Mouse (Mus musculus) heart, postnatal 0 days (tissue): ENCODE data around the gene Atp6v1g1. TPM values are rescaled to one million over a fixed set of nuclear protein-coding genes. Genes with fewer than 3 reads are reported as not detected.

Experiments used
- ATAC-seq: fragments of 200-750 bp; cut with Nextera tagmentation; 2 replicates; pipeline ENCODE4 v1.8.0; 2017; ENCODE audit warnings: low read depth, moderate number of reproducible peaks, moderate library complexity; ENCODE audit not compliant: insufficient read depth
- DNase-seq: peaks from one replicate; pipeline ENCODE4 v3.0.0-alpha.2; 2016; ENCODE audit warnings: low spot score
- H3K27ac ChIP-seq: fragments of 300-500 bp; sonication (generic); 2 replicates; pipeline ENCODE4 v1.5.1; 2014; ENCODE audit warnings: low read depth, mild to moderate bottlenecking
- H3K27me3 ChIP-seq: fragments of 300-500 bp; sonication (generic); 2 replicates; pipeline ENCODE4 v1.6.1; 2014; ENCODE audit warnings: low read length, mixed read lengths; ENCODE audit not compliant: control insufficient read depth, insufficient read depth
- H3K36me3 ChIP-seq: fragments of 300-500 bp; sonication (generic); replicated peaks from 2 replicates; pipeline ENCODE4 v1.6.1; 2014; ENCODE audit warnings: low read length, mixed read lengths; ENCODE audit not compliant: control insufficient read depth, insufficient read depth
- H3K4me1 ChIP-seq: fragments of 300-500 bp; sonication (generic); 2 replicates; pipeline ENCODE4 v1.6.1; 2014; ENCODE audit warnings: antibody characterized with exemption; ENCODE audit not compliant: control insufficient read depth, insufficient read depth
- H3K4me2 ChIP-seq: fragments of 300-500 bp; sonication (generic); 2 replicates; pipeline ENCODE4 v1.6.1; 2014; ENCODE audit warnings: low read depth, mild to moderate bottlenecking, low read length, moderate library complexity
- H3K4me3 ChIP-seq: fragments of 300-500 bp; sonication (generic); 2 replicates; pipeline ENCODE4 v1.5.1; 2014; ENCODE audit warnings: low read depth, low read length
- H3K9ac ChIP-seq: fragments of 300-500 bp; sonication (generic); replicated peaks from 2 replicates; pipeline ENCODE4 v1.6.1; 2014; ENCODE audit warnings: low read depth, low read length, mixed read lengths
- H3K9me3 ChIP-seq: fragments of 300-500 bp; sonication (generic); replicated peaks from 2 replicates; pipeline ENCODE4 v1.6.1; 2016; ENCODE audit warnings: low read length; ENCODE audit not compliant: control insufficient read depth
- CTCF ChIP-seq: IDR thresholded peaks from 2 replicates; pipeline ENCODE4 v1.5.1; 2016; ENCODE audit warnings: antibody characterized with exemption, control low read depth, low read depth
- EP300 ChIP-seq: IDR thresholded peaks from 2 replicates; pipeline ENCODE4 v1.6.1; 2016; ENCODE audit warnings: antibody characterized with exemption, low read depth
- WGBS: fragments of 180-500 bp; shearing (Covaris S2); extraction: QIAGEN DNeasy Blood & Tissue Kit; methylation state at CpG from one replicate; pipeline ENCODE4 v1.1.7; 2014; 5-methylcytosine and 5-hydroxymethylcytosine counted together
- polyA plus RNA-seq: library from polyadenylated mRNA; unstranded; fragments of >200 nt; fragmentation: Nextera tagmentation; extraction: Ambion mirVana; gene quantifications from 2 replicates; pipeline ENCODE4 v1.2.1, GENCODE M21; 2015
- total RNA-seq: library from RNA; depleted of rRNA; stranded (reverse); fragments of >200 nt; gene quantifications from 2 replicates; pipeline ENCODE4 v1.2.3, GENCODE M21; 2014; ENCODE audit warnings: low replicate concordance

Atp6v1g1 gene
- total and polyA plus RNA-seq, 2 experiments from 2014 or later: 148 to 279 TPM

- 90% methylated on average over 3 of the region's 3 CpGs for WGBS
- Histone ChIP-seq H3K9me3 (no peaks in the 10 kb centered on the region), H3K27ac (no peak overlapping the region), H3K4me1 (peaks cover 26% of the 10 kb centered on the region), H3K4me2 (no peak overlapping the region), H3K9ac (no peak overlapping the region), H3K4me3 (no peak overlapping the region), H3K27me3 (no peaks in the 10 kb centered on the region), H3K36me3 (peaks cover 43% of the 10 kb centered on the region)
- ATAC-seq (no peak), DNase-seq (no peak)
- TF ChIP-seq EP300 (no peak), CTCF (no peak)
These were observed 3.9 kb downstream of the Atp6v1g1 start for GRCm38 (mm10) chr4:63548491-63548890.

DNA sequence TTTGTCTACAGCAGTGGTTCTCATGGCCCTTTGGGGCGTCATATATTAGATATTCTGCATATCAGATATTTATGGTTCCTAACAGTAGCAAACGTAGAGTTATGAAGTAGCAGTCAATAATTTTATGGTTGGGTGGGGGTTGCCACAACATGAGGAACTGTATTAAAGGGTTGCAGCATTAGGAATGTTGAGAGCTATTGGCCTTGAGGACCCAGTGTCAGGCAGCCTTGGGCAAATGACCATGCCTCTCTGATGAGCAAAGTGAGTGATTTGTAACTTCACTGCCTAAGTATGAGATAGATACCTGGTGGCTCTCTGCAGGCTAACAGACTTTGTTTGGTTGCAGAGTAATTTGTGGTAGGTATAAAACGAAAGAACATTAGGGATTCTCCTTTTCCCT, 6.3 kb downstream of the Atp6v1g1 start:
- Histone ChIP-seq H3K36me3 (peaks cover 54% of the 10 kb centered on the region), H3K27ac (no peak overlapping the region), H3K4me1 (peaks cover 13% of the 10 kb centered on the region), H3K9me3 (no peaks in the 10 kb centered on the region), H3K9ac (no peak overlapping the region), H3K27me3 (no peaks in the 10 kb centered on the region), H3K4me3 (no peak overlapping the region), H3K4me2 (no peak overlapping the region)
- WGBS: 89% methylated on average over 3 of the region's 3 CpGs
- ATAC-seq (no peak), DNase-seq (no peak)
- TF ChIP-seq EP300 (no peak), CTCF (no peak)

GRCm38 (mm10) chr4:63552865-63553264, 8.3 kb downstream of the Atp6v1g1 start:
- ATAC-seq (no peak), DNase-seq (no peak)
- WGBS: 90% methylated on average over 1 of the region's 1 CpGs
- no peaks in the 10 kb centered on the region for H3K9me3 ChIP-seq
- no peaks in the 10 kb centered on the region for H3K27me3 ChIP-seq
- no peak overlapping the region for H3K4me2 ChIP-seq
- no peak overlapping the region for H3K4me3 ChIP-seq
- TF ChIP-seq CTCF: no peak
- no peak for TF ChIP-seq EP300
- no peak overlapping the region for H3K9ac ChIP-seq
- H3K36me3 ChIP-seq: peaks cover 54% of the 10 kb centered on the region
- no peak overlapping the region for H3K27ac ChIP-seq
- peaks cover 11% of the 10 kb centered on the region; the same call in 1 of the 2 replicates for H3K4me1 ChIP-seq

DNA sequence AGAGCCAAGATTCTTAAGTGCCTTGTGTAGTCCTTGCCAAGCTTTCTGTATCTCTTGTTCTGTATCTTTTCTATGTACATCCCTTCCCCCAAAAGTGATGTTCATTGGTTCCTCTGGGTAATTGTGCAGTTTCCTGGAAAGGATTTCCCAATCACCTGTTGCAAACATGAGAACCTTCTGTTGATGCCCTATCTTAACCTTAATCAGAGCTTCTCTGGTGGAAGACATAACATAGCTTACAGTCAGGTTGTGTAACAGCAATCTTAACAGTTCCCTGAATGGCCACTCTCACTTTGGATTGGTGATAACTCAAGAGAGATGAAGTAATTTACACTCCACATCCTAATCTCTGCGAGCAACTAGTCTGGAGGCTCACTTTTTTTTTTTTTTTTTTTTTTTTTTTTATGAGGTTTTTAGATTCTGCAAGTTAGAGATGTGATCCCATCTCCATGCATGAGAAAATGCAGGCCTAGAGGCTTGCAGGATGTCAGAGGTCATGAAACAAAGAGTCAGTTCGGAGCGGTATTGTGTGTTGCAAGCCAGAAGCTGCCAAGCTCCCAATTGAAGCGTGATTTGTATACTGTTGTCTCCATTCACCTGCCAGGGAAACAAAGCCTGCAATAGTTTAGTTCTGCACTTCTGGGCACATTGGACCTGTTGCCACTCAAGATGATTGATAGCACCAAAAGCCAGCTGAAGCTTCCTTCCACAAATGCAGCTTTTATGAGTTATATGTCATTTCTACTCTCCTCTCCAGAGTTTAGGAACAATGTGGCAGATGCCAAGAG, 9.4 kb downstream of the Atp6v1g1 start:
- ATAC-seq (no peak), DNase-seq (no peak)
- TF ChIP-seq EP300 (no peak), CTCF (no peak)
- Histone ChIP-seq H3K4me1 (peaks cover 18% of the 10 kb centered on the region), H3K36me3 (peaks cover 48% of the 10 kb centered on the region), H3K4me2 (no peak overlapping the region), H3K4me3 (no peak overlapping the region), H3K9me3 (no peaks in the 10 kb centered on the region), H3K27ac (no peak overlapping the region), H3K27me3 (no peaks in the 10 kb centered on the region), H3K9ac (no peak overlapping the region)
- WGBS: 76% methylated on average over 4 of the region's 4 CpGs

DNA sequence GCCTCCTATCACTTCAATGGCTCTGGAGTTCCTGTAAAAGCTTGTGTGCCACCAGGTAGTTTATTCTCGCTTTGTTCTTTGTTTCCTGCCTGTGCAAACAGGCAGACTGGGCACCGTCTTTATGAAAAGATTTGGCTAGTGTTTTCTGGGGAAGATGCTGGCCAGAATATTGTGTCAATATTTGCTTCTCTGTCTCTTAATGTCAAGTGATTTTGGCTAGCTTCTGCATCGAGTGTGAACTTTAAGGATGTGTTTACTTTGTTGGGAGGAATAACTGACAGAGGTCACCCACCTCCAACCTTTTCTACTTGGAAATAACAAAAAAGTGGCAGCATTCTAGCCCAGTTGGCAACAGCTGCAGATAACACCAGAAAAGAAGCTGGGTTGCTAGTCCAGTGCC, 10.0 kb downstream of the Atp6v1g1 start:
- Histone ChIP-seq H3K9ac (no peak overlapping the region), H3K36me3 (peaks cover 42% of the 10 kb centered on the region), H3K4me2 (no peak overlapping the region), H3K27me3 (no peaks in the 10 kb centered on the region), H3K9me3 (no peaks in the 10 kb centered on the region), H3K4me1 (peaks cover 23% of the 10 kb centered on the region), H3K27ac (no peak overlapping the region), H3K4me3 (no peak overlapping the region)
- DNase-seq: no peak
- no peak for TF ChIP-seq EP300
- TF ChIP-seq CTCF: no peak
- 77% methylated on average over 3 of the region's 3 CpGs for WGBS
- no peak for ATAC-seq

DNA sequence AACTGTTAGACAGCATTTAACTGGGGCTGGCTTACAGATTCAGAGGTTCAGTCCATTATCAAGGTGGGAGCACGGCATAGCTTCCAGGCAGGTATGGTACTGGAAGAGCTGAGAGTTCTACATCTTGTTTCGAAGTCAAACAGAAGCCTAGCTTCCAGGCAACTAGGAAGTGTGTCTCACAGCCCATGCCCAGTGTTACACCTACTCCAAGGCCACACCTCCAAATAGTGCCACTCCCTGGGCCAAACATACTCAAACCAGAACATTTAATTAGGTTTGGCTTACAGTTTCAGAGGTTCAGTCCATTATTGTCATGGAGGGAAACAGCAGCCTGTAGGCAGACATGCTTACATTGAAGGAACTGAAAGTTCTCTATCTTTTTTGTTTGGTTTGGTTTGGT, 10.5 kb downstream of the Atp6v1g1 start:
- no peak overlapping the region for H3K4me2 ChIP-seq
- H3K4me1 ChIP-seq: peaks cover 23% of the 10 kb centered on the region
- DNase-seq: no peak
- no peak overlapping the region for H3K9ac ChIP-seq
- no peak for TF ChIP-seq CTCF
- no peak for TF ChIP-seq EP300
- H3K4me3 ChIP-seq: no peak overlapping the region
- no peak for ATAC-seq
- H3K9me3 ChIP-seq: no peaks in the 10 kb centered on the region
- 93% methylated on average over 2 of the region's 2 CpGs for WGBS
- peaks cover 39% of the 10 kb centered on the region for H3K36me3 ChIP-seq
- H3K27ac ChIP-seq: no peak overlapping the region
- no peaks in the 10 kb centered on the region for H3K27me3 ChIP-seq
